ENCODE assay signal across 9 mouse cellular contexts in the genomic region with DNA sequence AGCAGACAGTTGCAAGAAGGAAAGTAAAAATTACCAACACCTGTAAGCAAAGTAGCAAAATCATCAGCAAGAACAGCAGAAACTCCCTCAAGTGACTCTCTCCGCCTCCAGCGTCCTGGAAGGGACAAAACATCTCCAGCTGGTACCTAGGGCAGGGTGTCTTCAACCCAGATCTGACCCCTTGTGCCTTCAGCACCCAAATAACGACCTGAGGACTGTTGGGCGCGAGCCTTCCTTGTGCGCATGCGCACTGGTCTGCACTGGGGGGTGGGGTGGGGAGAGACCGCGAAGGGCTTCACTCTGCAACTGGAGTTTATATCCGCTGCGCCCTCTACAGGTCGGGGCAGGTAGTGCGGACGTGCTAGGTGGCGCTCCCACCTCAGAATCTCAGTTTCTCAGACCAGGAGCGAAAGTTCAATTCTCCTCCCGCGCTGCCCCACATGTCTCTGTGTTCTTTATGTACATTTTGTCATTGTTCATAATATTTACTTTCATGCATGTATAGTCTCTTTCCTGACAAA. TPM values are rescaled to one million over a fixed set of nuclear protein-coding genes. Genes with fewer than 3 reads are reported as not detected.
DNase-seq lines count a peak whose midpoint lies in the region; ATAC-seq and TF ChIP-seq lines count a peak whose summit lies in the region.
"Had no signal": no experiment of that assay in that cellular context is flagged by ENCODE, and none has a peak within 500 bp of the region (broad histone marks: within the 10 kb centered on the region; RNA-seq: fewer than 3 reads in every experiment).

No protein-coding gene starts in this region.

- WGBS in forebrain, postnatal 0 days = 80% methylated on average over 18 of the region's 18 CpGs
- WGBS in forebrain, embryonic 12.5 days = 77% methylated on average over 18 of the region's 18 CpGs
- 78% methylated on average over 18 of the region's 18 CpGs for WGBS in midbrain, embryonic 10.5 days

- no peak overlapping the region for H3K9ac ChIP-seq in forebrain, postnatal 0 days
- no peak overlapping the region for H3K9ac ChIP-seq in forebrain, embryonic 12.5 days

- DNase-seq in forebrain, postnatal 0 days = no peak
- peak; percentile 89 for DNase-seq in A20 (ENCODE audit: low read depth, low spot score)
- no peak for DNase-seq in right cerebral cortex, postnatal 25 days
- DNase-seq in urinary bladder, postnatal 4 days (ENCODE audit: low spot score in 2 of 2) = no peak
- DNase-seq in midbrain, embryonic 10.5 days (ENCODE audit: low spot score) = no peak

- H3K4me2 ChIP-seq in forebrain, postnatal 0 days (ENCODE audit: low read depth) = no peak overlapping the region
- no peak overlapping the region for H3K4me2 ChIP-seq in forebrain, embryonic 12.5 days

- TF ChIP-seq CTCF in forebrain, postnatal 0 days (IDR thresholded peaks at IDR 0.05; ENCODE audit: low read depth) = peak; percentile 56
- TF ChIP-seq CTCF in bone marrow macrophage, adult 2 months (IDR thresholded peaks at IDR 0.05; ENCODE audit: low read depth, low read length) = peak; percentile 59

- no peaks in the 10 kb centered on the region for H3K27me3 ChIP-seq in forebrain, postnatal 0 days (ENCODE audit: insufficient read depth, low read length)
- 0 out of 2 replicates have a peak, but pooled peaks cover 5% of the 10 kb centered on the region for H3K27me3 ChIP-seq in forebrain, embryonic 12.5 days
- H3K27me3 ChIP-seq in midbrain, embryonic 10.5 days (ENCODE audit: low read depth, poor library complexity, severe bottlenecking) = no peaks in the 10 kb centered on the region

- no peaks in the 10 kb centered on the region for H3K9me3 ChIP-seq in forebrain, postnatal 0 days (ENCODE audit: low read length)
- H3K9me3 ChIP-seq in forebrain, embryonic 12.5 days = no peaks in the 10 kb centered on the region
- no peaks in the 10 kb centered on the region for H3K9me3 ChIP-seq in midbrain, embryonic 10.5 days (replicated peaks)

- H3K36me3 ChIP-seq in forebrain, postnatal 0 days (ENCODE audit: insufficient read depth) = no peaks in the 10 kb centered on the region
- no peaks in the 10 kb centered on the region for H3K36me3 ChIP-seq in forebrain, embryonic 12.5 days (replicated peaks)
- no peaks in the 10 kb centered on the region for H3K36me3 ChIP-seq in midbrain, embryonic 10.5 days

- ATAC-seq in forebrain, postnatal 0 days = no peak
- ATAC-seq in forebrain, embryonic 12.5 days (ENCODE audit: low FRiP score) = no peak
- ATAC-seq in megakaryocyte progenitor cell, adult 5-6 weeks (replicated peaks; ENCODE audit: poor library complexity) = peak; percentile 53; the same call in 1 of the 2 replicates

- H3K4me1 ChIP-seq in forebrain, postnatal 0 days (ENCODE audit: insufficient read depth) = no peaks in the 10 kb centered on the region
- no peaks in the 10 kb centered on the region for H3K4me1 ChIP-seq in forebrain, embryonic 12.5 days
- no peaks in the 10 kb centered on the region for H3K4me1 ChIP-seq in bone marrow macrophage, adult 2 months (ENCODE audit: control insufficient read depth, insufficient read depth, low read length)
- H3K4me1 ChIP-seq in midbrain, embryonic 10.5 days = peaks cover 4% of the 10 kb centered on the region; the same call in 1 of the 2 replicates

- H3K27ac ChIP-seq in forebrain, postnatal 0 days (ENCODE audit: low read depth, low read length) = no peak overlapping the region
- H3K27ac ChIP-seq in forebrain, embryonic 12.5 days = no peak overlapping the region
- H3K27ac ChIP-seq in bone marrow macrophage, adult 2 months (ENCODE audit: insufficient read depth, low read depth, low read length) = no peak overlapping the region
- no peak overlapping the region for H3K27ac ChIP-seq in midbrain, embryonic 10.5 days (replicated peaks)

- no peak overlapping the region for H3K4me3 ChIP-seq in forebrain, postnatal 0 days (ENCODE audit: low read depth, low read length)
- H3K4me3 ChIP-seq in forebrain, embryonic 12.5 days (replicated peaks) = no peak overlapping the region
- no peak overlapping the region for H3K4me3 ChIP-seq in bone marrow macrophage, adult 2 months (ENCODE audit: insufficient read depth, low read length)
- no peak overlapping the region for H3K4me3 ChIP-seq in midbrain, embryonic 10.5 days

- no peak for TF ChIP-seq POLR2A in bone marrow macrophage, adult 2 months (IDR thresholded peaks at IDR 0.05; ENCODE audit: borderline replicate concordance, low read depth, low read length)

RNA-seq across cellular contexts. Expression of gene Figla, which starts 12.5 kb away (rescaled TPM):
- not detected in 2 replicates for total RNA-seq in forebrain, postnatal 0 days (2014; rRNA removed)
- polyA plus RNA-seq in forebrain, postnatal 0 days (2015; fragmentation: Nextera tagmentation; extraction: Ambion mirVana) = not detected in 2 replicates
- polyA plus RNA-seq in forebrain, embryonic 12.5 days (2016; fragmentation: Nextera tagmentation; extraction: Ambion mirVana) = not detected in 2 replicates
- polyA plus RNA-seq in bone marrow macrophage, adult 2 months (2012; ENCODE audit: insufficient read depth, insufficient read length, missing spikeins) = not detected in 2 replicates
- total RNA-seq in megakaryocyte progenitor cell, adult 5-6 weeks (2015) = not detected in 2 replicates
- not detected in 2 replicates for total RNA-seq in megakaryocyte progenitor cell, adult 5-6 weeks (2017)
- not detected in 2 replicates for polyA plus RNA-seq in midbrain, embryonic 10.5 days (2016; fragmentation: Nextera tagmentation; extraction: Ambion mirVana)
- polyA plus RNA-seq: neural tube, embryonic 11.5 days had no signal

RNA-seq across cellular contexts. Expression of gene Add2, which starts 25.0 kb away (rescaled TPM):
- total RNA-seq in forebrain, postnatal 0 days (2014; rRNA removed) = 267 and 333 TPM in 2 replicates
- polyA plus RNA-seq in forebrain, postnatal 0 days (2015; fragmentation: Nextera tagmentation; extraction: Ambion mirVana) = 175 and 186 TPM in 2 replicates
- 124 and 128 TPM in 2 replicates for polyA plus RNA-seq in forebrain, embryonic 12.5 days (2016; fragmentation: Nextera tagmentation; extraction: Ambion mirVana)
- polyA plus RNA-seq in bone marrow macrophage, adult 2 months (2012; ENCODE audit: insufficient read depth, insufficient read length, missing spikeins) = not detected in 2 replicates
- 2.5 and 4.6 TPM in 2 replicates for total RNA-seq in megakaryocyte progenitor cell, adult 5-6 weeks (2015)
- 6.7 and 8.0 TPM in 2 replicates for total RNA-seq in megakaryocyte progenitor cell, adult 5-6 weeks (2017)
- polyA plus RNA-seq in midbrain, embryonic 10.5 days (2016; fragmentation: Nextera tagmentation; extraction: Ambion mirVana) = 43.3 and 81.8 TPM in 2 replicates

RNA-seq across cellular contexts. Expression of gene Dusp11, which starts 42.0 kb away (rescaled TPM):
- total RNA-seq in forebrain, postnatal 0 days (2014; rRNA removed) = 67.2 and 79.4 TPM in 2 replicates
- polyA plus RNA-seq in forebrain, postnatal 0 days (2015; fragmentation: Nextera tagmentation; extraction: Ambion mirVana) = 27.6 and 28.3 TPM in 2 replicates
- polyA plus RNA-seq in forebrain, embryonic 12.5 days (2016; fragmentation: Nextera tagmentation; extraction: Ambion mirVana) = 47.3 and 49.5 TPM in 2 replicates
- 105 and 108 TPM in 2 replicates for polyA plus RNA-seq in bone marrow macrophage, adult 2 months (2012; ENCODE audit: insufficient read depth, insufficient read length, missing spikeins)
- 61.4 and 64.5 TPM in 2 replicates for total RNA-seq in megakaryocyte progenitor cell, adult 5-6 weeks (2015)
- 36.7 and 38.0 TPM in 2 replicates for total RNA-seq in megakaryocyte progenitor cell, adult 5-6 weeks (2017)
- polyA plus RNA-seq in midbrain, embryonic 10.5 days (2016; fragmentation: Nextera tagmentation; extraction: Ambion mirVana) = 38.5 and 38.8 TPM in 2 replicates

Comparison
In these comparisons a context has a peak if more than half of its experiments do, and no peak if none do; other contexts are left out.
1. RNA of gene Add2, which starts 25.0 kb away (polyA plus RNA-seq): 175 to 186 TPM in forebrain, postnatal 0 days, 124 to 128 TPM in forebrain, embryonic 12.5 days and 43.3 to 81.8 TPM in midbrain, embryonic 10.5 days; not detected in bone marrow macrophage, adult 2 months; every median in the first group is over 10 times any median in the second.